Mouse (Mus musculus) adrenal gland, postnatal 14 days (tissue): ENCODE data around the gene Tanc1. TPM values are rescaled to one million over a fixed set of nuclear protein-coding genes. Genes with fewer than 3 reads are reported as not detected.

Source experiments
- DNase-seq: peaks from one replicate; pipeline ENCODE4 v3.0.0; 2021; ENCODE audit warnings: mixed read lengths
- total RNA-seq: library from RNA; stranded (reverse); gene quantifications from 2 replicates; pipeline ENCODE4 v1.2.3, GENCODE M21; 2021

Tanc1 gene
- total RNA-seq, 1 experiment from 2014 or later = 19.9 TPM

DNA sequence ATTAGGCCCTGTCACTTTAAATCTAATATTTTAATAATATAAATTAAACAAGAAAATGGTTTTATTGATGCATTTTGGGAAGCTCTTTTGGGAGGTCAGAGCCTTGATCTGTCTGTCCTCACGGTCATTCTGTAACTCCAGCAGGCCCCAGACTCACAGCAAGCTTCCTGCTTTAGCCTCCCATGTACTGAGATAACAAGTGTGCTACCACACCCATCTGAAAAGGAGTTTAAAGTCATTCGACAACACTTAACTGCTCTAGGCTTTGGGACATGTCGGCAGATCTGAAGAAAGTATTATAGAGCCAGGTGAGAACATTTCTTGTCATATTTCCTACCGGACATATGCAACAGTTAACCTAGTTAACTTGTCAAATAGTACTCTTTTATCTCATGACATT, 69.3 kb downstream of the Tanc1 start:
- DNase-seq = no peak

- no peak for DNase-seq
Observed at GRCm38 (mm10) chr2:59684864-59685605, 73.2 kb downstream of the Tanc1 start.

GRCm38 (mm10) chr2:59685606-59685950, 73.7 kb downstream of the Tanc1 start:
- no peak for DNase-seq

DNA sequence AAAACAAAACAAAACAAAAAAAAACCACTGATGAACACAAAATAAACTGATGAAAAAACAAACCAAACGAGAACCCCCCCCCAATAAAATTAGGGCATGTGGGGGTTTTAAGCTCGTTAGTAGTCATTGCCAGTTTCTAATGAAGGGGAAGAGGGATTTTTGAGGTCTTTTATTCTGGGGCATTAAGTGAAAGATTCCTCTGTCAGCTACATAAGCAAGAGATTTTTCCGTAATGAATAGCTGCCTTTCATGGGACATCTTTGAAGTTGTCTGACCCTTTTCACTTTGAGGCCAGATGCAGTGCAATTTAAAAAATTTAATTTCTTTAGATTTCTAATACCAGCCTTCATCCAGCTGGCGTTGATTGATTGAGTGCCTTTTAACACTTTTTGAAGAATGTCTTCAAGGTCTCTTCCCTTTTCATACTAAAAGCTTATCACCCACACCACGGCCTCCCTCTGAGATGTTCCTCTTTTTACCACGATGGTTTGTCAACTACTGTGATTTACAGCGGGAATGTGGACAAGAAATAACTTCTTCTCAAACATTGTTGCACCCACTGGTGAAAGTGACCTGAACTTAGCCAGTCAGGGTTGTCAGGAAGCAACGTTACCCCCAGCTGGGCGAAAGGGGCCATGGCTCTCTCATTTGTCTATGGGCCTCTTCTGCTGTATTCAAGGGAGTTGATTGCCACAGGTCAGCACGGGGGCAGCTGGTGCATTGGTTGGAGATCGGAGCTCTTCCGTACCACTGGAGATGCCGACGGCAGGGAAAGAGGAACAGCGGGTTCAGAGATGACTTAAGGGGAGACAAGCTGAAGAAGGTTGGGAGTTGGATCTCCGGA, 76.6 kb downstream of the Tanc1 start:
- no peak for DNase-seq

- DNase-seq = no peak
Observed at GRCm38 (mm10) chr2:59691112-59691511, 79.3 kb downstream of the Tanc1 start.

DNA sequence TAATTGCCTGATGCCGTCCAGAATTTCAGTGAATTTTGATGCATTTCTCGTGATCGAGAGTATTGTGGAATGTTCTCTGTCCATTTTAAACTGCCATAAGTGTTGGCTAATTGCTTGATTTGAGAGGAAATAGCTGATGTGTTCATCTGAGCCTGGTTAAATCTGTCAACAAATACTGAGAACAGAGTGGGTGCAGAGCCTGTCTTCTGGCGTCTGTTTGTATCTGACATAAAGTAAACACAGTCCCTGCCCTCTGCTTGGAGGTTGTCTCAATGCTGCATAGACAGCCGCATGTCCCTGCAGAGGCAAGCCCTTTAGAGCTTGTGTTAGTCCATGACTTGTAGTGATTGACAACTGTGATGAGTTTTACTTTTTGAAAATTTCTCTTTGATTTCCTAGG, 81.6 kb downstream of the Tanc1 start:
- no peak for DNase-seq

GRCm38 (mm10) chr2:59697123-59697522, 85.3 kb downstream of the Tanc1 start:
- DNase-seq = no peak

- peak; percentile 23 for DNase-seq
Observed at GRCm38 (mm10) chr2:59697722-59698634, 86.1 kb downstream of the Tanc1 start.

DNA sequence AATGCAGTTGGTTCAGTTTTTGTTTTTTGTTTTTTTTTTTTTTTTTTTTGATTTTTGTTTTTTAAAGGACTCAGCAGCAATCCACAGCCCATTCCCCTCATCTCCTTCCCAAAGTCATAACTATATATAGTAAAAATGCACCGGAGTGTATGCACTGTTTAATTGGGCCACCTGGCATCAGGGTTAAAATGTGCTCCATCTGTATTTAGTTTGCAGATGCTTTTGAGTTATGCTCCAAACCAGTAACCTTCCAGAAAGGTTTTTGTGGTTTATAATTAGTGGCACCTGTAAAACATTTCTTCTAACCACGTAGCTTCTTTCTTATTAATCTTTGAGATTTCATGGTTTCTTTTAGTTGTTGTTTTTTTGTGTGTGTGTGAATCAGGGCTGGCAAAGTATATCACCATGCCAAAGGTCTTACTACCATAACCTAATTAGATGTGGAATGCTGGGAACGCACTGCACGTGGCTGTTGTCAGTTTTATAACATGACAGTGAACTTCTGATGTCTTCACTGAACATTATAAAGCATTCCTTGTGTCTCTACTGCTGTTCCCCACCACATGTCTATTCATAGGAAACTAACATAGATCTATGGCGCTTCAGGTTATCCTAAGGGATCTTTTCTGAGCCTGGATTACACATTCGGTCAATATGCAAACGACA, 86.9 kb downstream of the Tanc1 start:
- DNase-seq = no peak

GRCm38 (mm10) chr2:59699893-59700292, 88.1 kb downstream of the Tanc1 start:
- DNase-seq = no peak

- no peak for DNase-seq
Observed at GRCm38 (mm10) chr2:59705221-59705620, 93.4 kb downstream of the Tanc1 start.

GRCm38 (mm10) chr2:59706806-59707205, 95.0 kb downstream of the Tanc1 start:
- peak; percentile 41 for DNase-seq

GRCm38 (mm10) chr2:59707922-59708706, 96.3 kb downstream of the Tanc1 start:
- DNase-seq = no peak

DNA sequence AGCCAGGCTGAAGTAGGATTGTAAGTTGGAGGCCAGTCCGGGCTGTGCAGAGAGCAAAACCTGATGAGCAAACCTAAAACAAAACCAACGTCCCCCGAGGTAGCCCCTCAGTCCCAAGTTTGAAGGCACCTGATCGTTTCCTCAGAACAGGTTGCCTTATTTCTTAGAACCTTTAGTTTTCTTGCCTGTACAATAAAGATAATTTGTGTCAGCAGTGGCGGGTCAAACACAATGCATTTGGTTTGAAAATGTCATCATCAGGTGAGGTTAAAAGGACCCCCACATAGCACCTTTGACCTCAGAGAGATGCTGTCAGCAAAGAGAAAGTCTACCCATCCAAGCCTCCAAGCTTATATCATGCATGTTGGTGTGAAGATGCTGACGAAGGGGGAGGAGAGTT, 98.9 kb downstream of the Tanc1 start:
- no peak for DNase-seq

- DNase-seq = no peak
Observed at GRCm38 (mm10) chr2:59711992-59712391, 100.2 kb downstream of the Tanc1 start.

DNA sequence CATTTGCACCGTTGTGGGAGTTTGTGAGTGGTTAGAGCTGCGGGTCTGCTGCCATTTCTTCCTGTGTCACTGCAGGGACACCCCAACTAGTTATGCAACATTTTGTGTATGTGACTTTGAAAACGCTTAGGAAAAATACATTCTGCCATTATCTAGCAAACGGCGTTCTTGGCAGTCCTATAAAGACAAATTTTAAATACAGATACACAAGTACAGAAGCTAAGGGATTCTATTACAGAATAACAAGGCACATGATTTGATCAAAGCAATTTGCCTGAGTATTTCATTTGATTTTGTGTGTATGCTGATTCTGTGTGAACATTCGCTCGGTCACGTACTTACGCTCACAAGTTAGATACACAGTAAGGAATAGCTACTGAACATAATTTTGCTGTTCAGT, 100.6 kb downstream of the Tanc1 start:
- DNase-seq = no peak

GRCm38 (mm10) chr2:59713626-59714556, 102.0 kb downstream of the Tanc1 start:
- DNase-seq = no peak

- no peak for DNase-seq
Observed at GRCm38 (mm10) chr2:59714992-59715391, 103.2 kb downstream of the Tanc1 start.

DNA sequence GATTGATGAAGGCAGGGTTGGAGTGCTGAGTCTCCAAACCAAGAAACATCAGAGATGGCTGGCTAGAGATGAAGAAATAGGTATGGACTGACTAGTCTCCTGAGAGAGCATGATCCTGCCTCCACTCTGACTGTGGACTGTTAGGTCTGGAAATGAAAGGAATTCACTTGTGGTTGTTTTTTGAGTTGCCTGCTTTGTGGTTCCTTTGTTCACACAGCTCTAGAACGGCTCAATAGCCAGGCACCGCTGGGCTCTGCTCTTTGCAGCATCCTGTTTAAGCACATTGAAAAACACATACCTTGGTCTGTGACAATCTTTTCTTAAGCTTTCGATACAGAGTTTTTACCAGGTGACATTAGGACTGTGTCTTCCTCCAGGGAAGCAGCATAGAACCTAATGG, 104.6 kb downstream of the Tanc1 start:
- DNase-seq = no peak

DNA sequence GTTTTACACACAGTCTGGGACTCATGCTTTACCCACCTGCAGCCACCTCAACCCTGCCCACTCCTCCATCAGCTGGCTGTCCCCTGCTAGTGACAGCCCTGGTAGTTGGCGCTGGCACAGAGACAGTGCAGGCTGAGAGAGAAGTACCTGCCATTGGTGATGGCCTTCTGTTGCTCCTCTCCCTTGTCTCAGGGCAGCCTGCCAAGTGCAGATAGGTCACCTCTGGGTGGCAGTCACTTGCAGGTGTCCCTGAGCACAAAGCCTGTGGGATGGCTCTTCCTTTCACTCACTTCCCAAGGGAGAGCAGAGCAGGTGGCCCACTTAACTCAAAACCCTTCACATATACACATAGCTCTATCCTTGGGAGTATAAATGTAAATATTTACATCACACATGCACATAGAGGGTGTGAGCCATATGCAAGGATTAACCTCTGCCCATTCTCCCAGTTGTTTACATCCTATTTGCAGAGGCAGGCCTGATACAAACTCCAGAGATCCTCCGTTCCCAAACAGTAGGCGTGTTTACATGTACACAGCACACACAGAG, 106.0 kb downstream of the Tanc1 start:
- peak; percentile 25 for DNase-seq
